30 mouse cellular contexts compared by ENCODE assay signal in the genomic region with DNA sequence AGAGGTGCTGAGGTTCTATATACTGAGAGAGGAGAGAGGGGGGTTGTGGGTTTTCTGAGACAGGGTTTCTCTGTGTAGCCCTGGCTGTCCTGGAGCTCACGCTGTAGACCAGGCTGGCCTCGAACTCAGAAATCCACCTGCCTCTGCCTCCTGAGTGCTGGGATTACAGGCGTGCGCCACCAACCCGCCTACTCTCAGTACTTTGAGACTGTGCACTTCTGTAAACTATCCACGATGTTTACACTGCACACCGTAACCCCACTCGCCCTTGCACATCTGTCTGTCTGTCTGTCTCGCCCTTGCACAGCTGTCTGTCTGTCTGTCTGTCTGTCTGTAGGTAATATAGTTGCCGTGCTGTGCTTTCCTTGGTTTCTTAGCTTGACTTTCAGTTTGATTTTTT.
"Had no signal": no experiment of that assay in that cellular context is flagged by ENCODE, and none has a peak within 500 bp of the region (broad histone marks: within the 10 kb centered on the region; RNA-seq: fewer than 3 reads in every experiment).

No protein-coding gene starts in this region.

- H3K27me3 ChIP-seq: limb, embryonic 12.5 days; limb, embryonic 13.5 days; limb, embryonic 15.5 days; liver, embryonic 12.5 days; liver, embryonic 13.5 days; liver, embryonic 15.5 days; lung, embryonic 15.5 days; megakaryocyte, embryonic 14.5 days; midbrain, embryonic 12.5 days; midbrain, embryonic 13.5 days; midbrain, embryonic 15.5 days; neural tube, embryonic 12.5 days; neural tube, embryonic 13.5 days had no signal

- H3K27ac ChIP-seq: limb, embryonic 12.5 days; limb, embryonic 13.5 days; limb, embryonic 15.5 days; liver, embryonic 12.5 days; liver, embryonic 13.5 days; liver, embryonic 14.5 days; liver, embryonic 15.5 days; lung, embryonic 15.5 days; macrophage; midbrain, embryonic 12.5 days; midbrain, embryonic 13.5 days; midbrain, embryonic 15.5 days; neural tube, embryonic 12.5 days; neural tube, embryonic 13.5 days had no signal

- H3K4me2 ChIP-seq: limb, embryonic 12.5 days; limb, embryonic 13.5 days; limb, embryonic 15.5 days; liver, embryonic 11.5 days; liver, embryonic 12.5 days; liver, embryonic 13.5 days; liver, embryonic 15.5 days; lung, embryonic 14.5 days; lung, embryonic 15.5 days; midbrain, embryonic 12.5 days; midbrain, embryonic 13.5 days; midbrain, embryonic 15.5 days; neural tube, embryonic 12.5 days; neural tube, embryonic 13.5 days had no signal

- DNase-seq: left cerebral cortex, postnatal 4 days; liver; liver, embryonic 13.5 days; liver, postnatal 0 days; lung, adult 18-20 months; lung, adult 2 months; lung, embryonic 14.5 days; lung, postnatal 10 days; lung, postnatal 14 days; lung, postnatal 36 days; lung, postnatal 4 days; midbrain, embryonic 14.5 days had no signal

- H3K4me1 ChIP-seq: limb, embryonic 12.5 days; limb, embryonic 15.5 days; liver, embryonic 12.5 days; liver, embryonic 13.5 days; liver, embryonic 15.5 days; lung, embryonic 15.5 days; midbrain, embryonic 12.5 days; midbrain, embryonic 13.5 days; midbrain, embryonic 15.5 days; neural tube, embryonic 12.5 days; neural tube, embryonic 13.5 days had no signal

- ATAC-seq: liver, embryonic 12.5 days; liver, postnatal 0 days; lung, postnatal 0 days; midbrain, embryonic 13.5 days; midbrain, embryonic 15.5 days; midbrain, embryonic 16.5 days had no signal

- H3K9me3 ChIP-seq: limb, embryonic 12.5 days; limb, embryonic 13.5 days; limb, embryonic 15.5 days; liver, embryonic 12.5 days; liver, embryonic 13.5 days; liver, embryonic 15.5 days; lung, embryonic 15.5 days; megakaryocyte, embryonic 14.5 days; midbrain, embryonic 12.5 days; midbrain, embryonic 13.5 days; midbrain, embryonic 15.5 days; neural tube, embryonic 12.5 days; neural tube, embryonic 13.5 days had no signal

- H3K9ac ChIP-seq: limb, embryonic 12.5 days; limb, embryonic 13.5 days; limb, embryonic 15.5 days; liver, embryonic 12.5 days; liver, embryonic 13.5 days; liver, embryonic 14.5 days; liver, embryonic 15.5 days; liver, postnatal 0 days; lung, embryonic 14.5 days; lung, embryonic 15.5 days; midbrain, embryonic 12.5 days; midbrain, embryonic 13.5 days; midbrain, embryonic 15.5 days; neural tube, embryonic 12.5 days; neural tube, embryonic 13.5 days had no signal

- H3K4me3 ChIP-seq: limb, embryonic 12.5 days; limb, embryonic 13.5 days; limb, embryonic 15.5 days; liver, embryonic 12.5 days; liver, embryonic 13.5 days; liver, embryonic 15.5 days; lung, embryonic 15.5 days; megakaryocyte, embryonic 14.5 days; midbrain, embryonic 12.5 days; midbrain, embryonic 13.5 days; midbrain, embryonic 15.5 days; myocyte; neural tube, embryonic 12.5 days; neural tube, embryonic 13.5 days had no signal
